In genomic region chr4:156031255-156031592, GRCm38 (mm10) we compare ENCODE assay signal across 8 mouse cellular contexts. TPM values are rescaled to one million over a fixed set of nuclear protein-coding genes. Genes with fewer than 3 reads are reported as not detected.
A peak's percentile ranks its signal among the peaks of the same experiment; 100 is the strongest.
DNase-seq lines count a peak whose midpoint lies in the region; ATAC-seq lines count a peak whose summit lies in the region.

No protein-coding gene starts in this region.

- peak overlapping the region; percentile 92 for H3K27ac ChIP-seq in kidney, embryonic 14.5 days (ENCODE audit: low read depth, low read length)
- H3K27ac ChIP-seq in brown adipose tissue, adult 24 weeks (replicated peaks; ENCODE audit: low read depth, low read length) = peak overlapping the region; percentile 55
- peak overlapping the region; percentile 81 for H3K27ac ChIP-seq in hindbrain, embryonic 14.5 days
- H3K27ac ChIP-seq in midbrain, embryonic 14.5 days (replicated peaks; ENCODE audit: low read depth, low read length) = peak overlapping the region; percentile 85

- H3K9me3 ChIP-seq in kidney, embryonic 14.5 days (ENCODE audit: control insufficient read depth, low read length) = no peaks in the 10 kb centered on the region
- no peaks in the 10 kb centered on the region for H3K9me3 ChIP-seq in hindbrain, embryonic 14.5 days (ENCODE audit: control insufficient read depth, low read length)
- no peaks in the 10 kb centered on the region for H3K9me3 ChIP-seq in midbrain, embryonic 14.5 days (ENCODE audit: control insufficient read depth, low read length)

- DNase-seq in kidney, postnatal 4 days = no peak
- peak; percentile 26 for DNase-seq in hindbrain, embryonic 14.5 days (ENCODE audit: low spot score)
- DNase-seq in midbrain, embryonic 14.5 days = no peak
- DNase-seq in left cerebral cortex, postnatal 4 days = no peak
- no peak for DNase-seq in T-cell, adult 2 months (ENCODE audit: low spot score)
- no peak for DNase-seq in adrenal gland, postnatal 36 days

- H3K9ac ChIP-seq in kidney, embryonic 14.5 days (ENCODE audit: low read depth, low read length) = peak overlapping the region; percentile 69
- peak overlapping the region; percentile 60 for H3K9ac ChIP-seq in hindbrain, embryonic 14.5 days
- peak overlapping the region; percentile 57 for H3K9ac ChIP-seq in midbrain, embryonic 14.5 days (replicated peaks; ENCODE audit: low read length)

- peaks cover 19% of the 10 kb centered on the region for H3K4me1 ChIP-seq in kidney, embryonic 14.5 days (ENCODE audit: control insufficient read depth, insufficient read depth, low read length)
- peaks cover 11% of the 10 kb centered on the region for H3K4me1 ChIP-seq in brown adipose tissue, adult 24 weeks (ENCODE audit: control insufficient read depth, insufficient read depth, insufficient read length, low read length)
- peaks cover 22% of the 10 kb centered on the region for H3K4me1 ChIP-seq in hindbrain, embryonic 14.5 days (replicated peaks; ENCODE audit: control insufficient read depth, insufficient read depth, low read length)
- peaks cover 20% of the 10 kb centered on the region for H3K4me1 ChIP-seq in midbrain, embryonic 14.5 days (ENCODE audit: control insufficient read depth, insufficient read depth, low read length)

- H3K4me2 ChIP-seq in kidney, embryonic 14.5 days (replicated peaks; ENCODE audit: low read depth, low read length) = peak overlapping the region; percentile 76
- H3K4me2 ChIP-seq in hindbrain, embryonic 14.5 days (replicated peaks) = peak overlapping the region; percentile 78
- peak overlapping the region; percentile 72 for H3K4me2 ChIP-seq in midbrain, embryonic 14.5 days (ENCODE audit: low read length)

- H3K4me3 ChIP-seq in kidney, embryonic 14.5 days (ENCODE audit: low read length) = peak overlapping the region; percentile 58
- peak overlapping the region; percentile 85 for H3K4me3 ChIP-seq in brown adipose tissue, adult 24 weeks (ENCODE audit: insufficient read depth, low read depth, low read length)
- peak overlapping the region; percentile 45 for H3K4me3 ChIP-seq in hindbrain, embryonic 14.5 days (replicated peaks; ENCODE audit: low read length)
- H3K4me3 ChIP-seq in midbrain, embryonic 14.5 days (replicated peaks; ENCODE audit: low read depth, low read length) = peak overlapping the region; percentile 39

- intact Hi-C loops in left cerebral cortex, postnatal 4 days (cut with DNase I) = no loop called here

- H3K27me3 ChIP-seq in kidney, embryonic 14.5 days (ENCODE audit: control insufficient read depth, insufficient read depth, low read length) = peaks cover 11% of the 10 kb centered on the region; the same call in 1 of the 2 replicates
- H3K27me3 ChIP-seq in hindbrain, embryonic 14.5 days (ENCODE audit: control insufficient read depth, insufficient read depth, low read length) = peaks cover 23% of the 10 kb centered on the region
- H3K27me3 ChIP-seq in midbrain, embryonic 14.5 days (ENCODE audit: control insufficient read depth, insufficient read depth, low read length) = peaks cover 19% of the 10 kb centered on the region

- ATAC-seq in kidney, embryonic 14.5 days (ENCODE audit: low FRiP score, low TSS enrichment) = peak; percentile 33
- ATAC-seq in hindbrain, embryonic 14.5 days (ENCODE audit: low FRiP score) = no peak; the same call in 1 of the 2 replicates
- ATAC-seq in midbrain, embryonic 14.5 days (ENCODE audit: low FRiP score, low TSS enrichment) = peak; percentile 7; the same call in 1 of the 2 replicates

- peaks cover 9% of the 10 kb centered on the region; the same call in 1 of the 2 replicates for H3K36me3 ChIP-seq in kidney, embryonic 14.5 days (ENCODE audit: control insufficient read depth, insufficient read depth, low read length)
- H3K36me3 ChIP-seq in hindbrain, embryonic 14.5 days (replicated peaks; ENCODE audit: control insufficient read depth, insufficient read depth) = peaks cover 17% of the 10 kb centered on the region; the same call in 1 of the 2 replicates
- H3K36me3 ChIP-seq in midbrain, embryonic 14.5 days (ENCODE audit: control insufficient read depth, insufficient read depth, low read length) = peaks cover 19% of the 10 kb centered on the region

- 6% methylated on average over 7 of the region's 7 CpGs for WGBS in kidney, embryonic 14.5 days
- 9% methylated on average over 7 of the region's 7 CpGs for WGBS in hindbrain, embryonic 14.5 days
- WGBS in midbrain, embryonic 14.5 days = 8% methylated on average over 7 of the region's 7 CpGs

RNA-seq across cellular contexts. Expression of gene Tnfrsf18, which starts 5.3 kb away (rescaled TPM):
- 2.3 and 2.8 TPM in 2 replicates for polyA plus RNA-seq in kidney, embryonic 14.5 days (2014; fragmentation: Nextera tagmentation; extraction: Ambion mirVana)
- not detected in 2 replicates for polyA plus RNA-seq in brown adipose tissue, adult 24 weeks (2012; ENCODE audit: insufficient read depth, insufficient read length, missing spikeins)
- 1.9 and 2.3 TPM in 2 replicates for polyA plus RNA-seq in hindbrain, embryonic 14.5 days (2014; fragmentation: Nextera tagmentation; extraction: Ambion mirVana)
- 1.4 and 2.4 TPM in 2 replicates for polyA plus RNA-seq in midbrain, embryonic 14.5 days (2014; fragmentation: Nextera tagmentation; extraction: Ambion mirVana)
- total RNA-seq in left cerebral cortex, postnatal 4 days (2021) = not detected
- total RNA-seq in adrenal gland, postnatal 36 days (2021) = under 1 TPM in 1 of 2 experiments, not detected in 1; 0.40 TPM

RNA-seq across cellular contexts. Expression of gene Tnfrsf4, which starts 17.6 kb away (rescaled TPM):
- 0.76 and 0.77 TPM in 2 replicates for polyA plus RNA-seq in kidney, embryonic 14.5 days (2014; fragmentation: Nextera tagmentation; extraction: Ambion mirVana)
- polyA plus RNA-seq in brown adipose tissue, adult 24 weeks (2012; ENCODE audit: insufficient read depth, insufficient read length, missing spikeins) = not detected in 2 replicates
- 0.79 TPM in 1 of 2 replicates, not detected in the other for polyA plus RNA-seq in hindbrain, embryonic 14.5 days (2014; fragmentation: Nextera tagmentation; extraction: Ambion mirVana)
- 0.47 and 0.49 TPM in 2 replicates for polyA plus RNA-seq in midbrain, embryonic 14.5 days (2014; fragmentation: Nextera tagmentation; extraction: Ambion mirVana)
- total RNA-seq in left cerebral cortex, postnatal 4 days (2021) = 1 to 10 TPM; 1.3 to 1.5 TPM
- under 1 TPM; 0.43 to 0.89 TPM for total RNA-seq in adrenal gland, postnatal 36 days (2021)

RNA-seq across cellular contexts. Expression of gene Ttll10, which starts 28.0 kb away (rescaled TPM):
- polyA plus RNA-seq in kidney, embryonic 14.5 days (2014; fragmentation: Nextera tagmentation; extraction: Ambion mirVana) = 3.5 and 6.0 TPM in 2 replicates
- polyA plus RNA-seq in brown adipose tissue, adult 24 weeks (2012; ENCODE audit: insufficient read depth, insufficient read length, missing spikeins) = not detected in 2 replicates
- polyA plus RNA-seq in hindbrain, embryonic 14.5 days (2014; fragmentation: Nextera tagmentation; extraction: Ambion mirVana) = 0.11 TPM in 1 of 2 replicates, not detected in the other
- 0.28 TPM in 1 of 2 replicates, not detected in the other for polyA plus RNA-seq in midbrain, embryonic 14.5 days (2014; fragmentation: Nextera tagmentation; extraction: Ambion mirVana)
- total RNA-seq in left cerebral cortex, postnatal 4 days (2021) = not detected
- total RNA-seq in adrenal gland, postnatal 36 days (2021) = under 1 TPM in 1 of 2 experiments, not detected in 1; 0.16 TPM

RNA-seq across cellular contexts. Expression of gene Sdf4, which starts 38.6 kb away (rescaled TPM):
- 131 and 165 TPM in 2 replicates for polyA plus RNA-seq in kidney, embryonic 14.5 days (2014; fragmentation: Nextera tagmentation; extraction: Ambion mirVana)
- 138 and 141 TPM in 2 replicates for polyA plus RNA-seq in brown adipose tissue, adult 24 weeks (2012; ENCODE audit: insufficient read depth, insufficient read length, missing spikeins)
- 112 and 114 TPM in 2 replicates for polyA plus RNA-seq in hindbrain, embryonic 14.5 days (2014; fragmentation: Nextera tagmentation; extraction: Ambion mirVana)
- polyA plus RNA-seq in midbrain, embryonic 14.5 days (2014; fragmentation: Nextera tagmentation; extraction: Ambion mirVana) = 105 and 112 TPM in 2 replicates
- total RNA-seq in left cerebral cortex, postnatal 4 days (2021) = 100 to 1,000 TPM; 111 to 112 TPM
- 100 to 1,000 TPM; 266 to 276 TPM for total RNA-seq in adrenal gland, postnatal 36 days (2021)

RNA-seq across cellular contexts. Expression of gene B3galt6, which starts 38.8 kb away (rescaled TPM):
- polyA plus RNA-seq in kidney, embryonic 14.5 days (2014; fragmentation: Nextera tagmentation; extraction: Ambion mirVana) = 20.0 and 20.8 TPM in 2 replicates
- polyA plus RNA-seq in brown adipose tissue, adult 24 weeks (2012; ENCODE audit: insufficient read depth, insufficient read length, missing spikeins) = 1.8 and 3.0 TPM in 2 replicates
- polyA plus RNA-seq in hindbrain, embryonic 14.5 days (2014; fragmentation: Nextera tagmentation; extraction: Ambion mirVana) = 38.4 and 38.8 TPM in 2 replicates
- polyA plus RNA-seq in midbrain, embryonic 14.5 days (2014; fragmentation: Nextera tagmentation; extraction: Ambion mirVana) = 36.3 and 38.7 TPM in 2 replicates
- 10 to 100 TPM; 12.9 to 13.7 TPM for total RNA-seq in left cerebral cortex, postnatal 4 days (2021)
- 1 to 10 TPM; 7.6 to 8.0 TPM for total RNA-seq in adrenal gland, postnatal 36 days (2021)
